Mouse (Mus musculus) C2C12 (cell line): Measurements from ENCODE around the gene Akna. TPM values are rescaled to one million over a fixed set of nuclear protein-coding genes. Genes with fewer than 3 reads are reported as not detected.

Experiments
- H3K27me3 ChIP-seq: one replicate; pipeline ENCODE4 v1.6.1; 2011; ENCODE audit not compliant: control insufficient read depth, insufficient read depth, insufficient read length
- H3K36me3 ChIP-seq: one replicate; pipeline ENCODE4 v1.6.1; 2011; ENCODE audit not compliant: control insufficient read depth, insufficient read depth
- H3K4me3 ChIP-seq: one replicate; pipeline ENCODE4 v1.5.1; 2011; ENCODE audit warnings: mild to moderate bottlenecking, control low read depth; ENCODE audit not compliant: poor library complexity, insufficient read depth, severe bottlenecking
- H3K79me2 ChIP-seq: one replicate; pipeline ENCODE4 v1.6.1; 2011; ENCODE audit not compliant: control insufficient read depth, insufficient read depth
- H3K79me3 ChIP-seq: one replicate; pipeline ENCODE4 v1.6.1; 2011; ENCODE audit warnings: low read depth, control low read depth
- H3ac ChIP-seq: one replicate; pipeline ENCODE3; 2011; ENCODE audit warnings: low read depth; ENCODE audit not compliant: control insufficient read depth, insufficient read length
- CEBPB ChIP-seq: IDR thresholded peaks from one replicate; pipeline ENCODE4 v1.6.1; 2011; ENCODE audit warnings: low read depth, mild to moderate bottlenecking, control low read depth, moderate library complexity
- CTCF ChIP-seq: IDR thresholded peaks from one replicate; pipeline ENCODE4 v1.5.1; 2011; ENCODE audit not compliant: control insufficient read depth, insufficient read depth, insufficient read length
- FOSL1 ChIP-seq: IDR thresholded peaks from one replicate; pipeline ENCODE4 v1.8.0; 2011; ENCODE audit warnings: mild to moderate bottlenecking, low read length; ENCODE audit not compliant: poor library complexity, insufficient read depth, severe bottlenecking
- MAX ChIP-seq: IDR thresholded peaks from one replicate; pipeline ENCODE4 v1.6.1; 2011; ENCODE audit warnings: mild to moderate bottlenecking, control low read depth
- MYOD1 ChIP-seq: IDR thresholded peaks from one replicate; pipeline ENCODE4 v1.6.1; 2011; ENCODE audit warnings: low read depth; ENCODE audit not compliant: control insufficient read depth, insufficient read length
- MYOG ChIP-seq: IDR thresholded peaks from one replicate; pipeline ENCODE4 v1.6.1; 2011; ENCODE audit not compliant: control insufficient read depth, insufficient read length; ENCODE audit errors: extremely low read depth
- USF1 ChIP-seq: IDR thresholded peaks from one replicate; pipeline ENCODE4 v1.6.1; 2011; ENCODE audit warnings: low read depth, mild to moderate bottlenecking, control low read depth, moderate library complexity
- polyA plus RNA-seq: library from polyadenylated mRNA; unstranded; fragments of >200 nt; fragmentation: generic; extraction: Trizol; gene quantifications from one replicate; pipeline ENCODE4 v1.2.1, GENCODE M21; 2012; ENCODE audit warnings: missing spikeins

Gene Akna
- polyA plus RNA-seq, 1 experiment = 1.3 TPM

GRCm38 (mm10) chr4:63397981-63398537 lies 5.1 kb downstream of the Akna start:
- H3K4me3 ChIP-seq = no peak overlapping the region
- H3ac ChIP-seq = no peak overlapping the region
- no peaks in the 10 kb centered on the region for H3K79me2 ChIP-seq
- peaks cover 4% of the 10 kb centered on the region for H3K36me3 ChIP-seq
- H3K27me3 ChIP-seq = no peaks in the 10 kb centered on the region
- no peaks in the 10 kb centered on the region for H3K79me3 ChIP-seq
- TF ChIP-seq MYOD1 = no peak

- no peak overlapping the region for H3ac ChIP-seq
- no peak for TF ChIP-seq CTCF
- TF ChIP-seq MAX = no peak
- no peak for TF ChIP-seq CEBPB
- TF ChIP-seq MYOG = no peak
- TF ChIP-seq MYOD1 = no peak
- TF ChIP-seq FOSL1 = no peak
- TF ChIP-seq USF1 = no peak
- H3K27me3 ChIP-seq = no peaks in the 10 kb centered on the region
- no peaks in the 10 kb centered on the region for H3K79me2 ChIP-seq
- no peak overlapping the region for H3K4me3 ChIP-seq
- peaks cover 4% of the 10 kb centered on the region for H3K36me3 ChIP-seq
- H3K79me3 ChIP-seq = no peaks in the 10 kb centered on the region
Measured at GRCm38 (mm10) chr4:63391322-63391721, 11.8 kb downstream of the Akna start.

- no peak overlapping the region for H3ac ChIP-seq
- no peak overlapping the region for H3K4me3 ChIP-seq
- TF ChIP-seq CEBPB = no peak
- TF ChIP-seq USF1 = no peak
- TF ChIP-seq CTCF = no peak
- no peak for TF ChIP-seq FOSL1
- TF ChIP-seq MYOD1 = no peak
- no peak for TF ChIP-seq MAX
- no peak for TF ChIP-seq MYOG
- H3K36me3 ChIP-seq = peaks cover 2% of the 10 kb centered on the region
- no peaks in the 10 kb centered on the region for H3K79me2 ChIP-seq
- no peaks in the 10 kb centered on the region for H3K79me3 ChIP-seq
- no peaks in the 10 kb centered on the region for H3K27me3 ChIP-seq
Measured at GRCm38 (mm10) chr4:63389887-63390528, 13.1 kb downstream of the Akna start.

- Histone ChIP-seq H3ac (no peak overlapping the region), H3K36me3 (no peaks in the 10 kb centered on the region), H3K4me3 (no peak overlapping the region), H3K79me2 (no peaks in the 10 kb centered on the region), H3K79me3 (no peaks in the 10 kb centered on the region), H3K27me3 (no peaks in the 10 kb centered on the region)
- TF ChIP-seq CTCF = no peak
- no peak for TF ChIP-seq FOSL1
- no peak for TF ChIP-seq CEBPB
Measured at GRCm38 (mm10) chr4:63389121-63389886, 13.8 kb downstream of the Akna start.

GRCm38 (mm10) chr4:63388029-63388428 lies 15.1 kb downstream of the Akna start:
- Histone ChIP-seq H3K36me3 (no peaks in the 10 kb centered on the region), H3K79me3 (no peaks in the 10 kb centered on the region), H3K27me3 (no peaks in the 10 kb centered on the region), H3ac (no peak overlapping the region), H3K79me2 (no peaks in the 10 kb centered on the region), H3K4me3 (no peak overlapping the region)
- no peak for TF ChIP-seq FOSL1
- TF ChIP-seq CEBPB = no peak
- TF ChIP-seq CTCF = no peak
- no peak for TF ChIP-seq MYOD1
- TF ChIP-seq MYOG = no peak
- TF ChIP-seq USF1 = no peak
- no peak for TF ChIP-seq MAX

GRCm38 (mm10) chr4:63385784-63386183 lies 17.4 kb downstream of the Akna start:
- TF ChIP-seq FOSL1 = no peak
- TF ChIP-seq MYOG = no peak
- TF ChIP-seq USF1 = no peak
- TF ChIP-seq MYOD1 = no peak
- TF ChIP-seq CEBPB = no peak
- no peak for TF ChIP-seq MAX
- TF ChIP-seq CTCF = no peak
- H3K4me3 ChIP-seq = no peak overlapping the region
- no peak overlapping the region for H3ac ChIP-seq
- no peaks in the 10 kb centered on the region for H3K79me3 ChIP-seq
- H3K27me3 ChIP-seq = no peaks in the 10 kb centered on the region
- no peaks in the 10 kb centered on the region for H3K79me2 ChIP-seq
- H3K36me3 ChIP-seq = peaks cover 4% of the 10 kb centered on the region
